Mouse (Mus musculus) cerebellum, adult 9-10 months (tissue): Measurements from ENCODE around the gene St7.

Source experiments
- DNase-seq: peaks from one replicate; pipeline ENCODE4 v3.0.0; 2022

St7 gene

GRCm38 (mm10) chr6:17769972-17770644 lies 77.4 kb downstream of the St7 start:
- no peak for DNase-seq

- no peak for DNase-seq
Measured at GRCm38 (mm10) chr6:17770645-17771345, 78.1 kb downstream of the St7 start.

GRCm38 (mm10) chr6:17771456-17771855 lies 78.7 kb downstream of the St7 start:
- no peak for DNase-seq

GRCm38 (mm10) chr6:17772514-17772913 lies 79.8 kb downstream of the St7 start:
- DNase-seq, result no peak

- no peak for DNase-seq
Measured at GRCm38 (mm10) chr6:17776041-17776440, 83.3 kb downstream of the St7 start.

- DNase-seq, result no peak
Measured at GRCm38 (mm10) chr6:17777018-17777799, 84.5 kb downstream of the St7 start.

GRCm38 (mm10) chr6:17778648-17779202 lies 86.0 kb downstream of the St7 start:
- DNase-seq, result no peak

GRCm38 (mm10) chr6:17783511-17783910 lies 90.8 kb downstream of the St7 start:
- no peak for DNase-seq

- DNase-seq, result no peak
Measured at GRCm38 (mm10) chr6:17784523-17784922, 91.8 kb downstream of the St7 start.

- no peak for DNase-seq
Measured at GRCm38 (mm10) chr6:17785248-17785647, 92.5 kb downstream of the St7 start.

GRCm38 (mm10) chr6:17787810-17788209 lies 95.1 kb downstream of the St7 start:
- DNase-seq, result peak; percentile 39

- no peak for DNase-seq
Measured at GRCm38 (mm10) chr6:17790251-17790650, 97.5 kb downstream of the St7 start.

GRCm38 (mm10) chr6:17793471-17793870 lies 100.7 kb downstream of the St7 start:
- peak; percentile 33 for DNase-seq

GRCm38 (mm10) chr6:17797271-17797713 lies 104.6 kb downstream of the St7 start:
- no peak for DNase-seq

GRCm38 (mm10) chr6:17800694-17801093 lies 108.0 kb downstream of the St7 start:
- DNase-seq, result no peak

- no peak for DNase-seq
Measured at GRCm38 (mm10) chr6:17804468-17804867, 111.7 kb downstream of the St7 start.

- DNase-seq, result no peak
Measured at GRCm38 (mm10) chr6:17806569-17806968, 113.8 kb downstream of the St7 start.

GRCm38 (mm10) chr6:17811063-17811462 lies 118.3 kb downstream of the St7 start:
- DNase-seq, result no peak

- DNase-seq, result no peak
Measured at GRCm38 (mm10) chr6:17811531-17811930, 118.8 kb downstream of the St7 start.

GRCm38 (mm10) chr6:17814074-17814649 lies 121.4 kb downstream of the St7 start:
- DNase-seq, result no peak

GRCm38 (mm10) chr6:17816865-17817435 lies 124.2 kb downstream of the St7 start:
- peak; percentile 59 for DNase-seq

GRCm38 (mm10) chr6:17823614-17824013 lies 130.9 kb downstream of the St7 start:
- no peak for DNase-seq

GRCm38 (mm10) chr6:17824735-17825134 lies 132.0 kb downstream of the St7 start:
- DNase-seq, result no peak
